Mouse (Mus musculus) lung, embryonic 14.5 days (tissue): Measurements from ENCODE around the gene Stk24. TPM values are rescaled to one million over a fixed set of nuclear protein-coding genes. Genes with fewer than 3 reads are reported as not detected.
A peak's percentile ranks its signal among the peaks of the same experiment; 100 is the strongest.

Experiments
- ATAC-seq: fragments of 200-750 bp; cut with Nextera tagmentation; 2 replicates; pipeline ENCODE4 v1.8.0; 2017; ENCODE audit warnings: mild to moderate bottlenecking, moderate TSS enrichment, moderate library complexity; ENCODE audit not compliant: insufficient read depth
- DNase-seq: peaks from one replicate; pipeline ENCODE4 v3.0.0-alpha.2; 2015
- H3K27ac ChIP-seq: fragments of 300-500 bp; sonication (generic); 2 replicates; pipeline ENCODE4 v1.5.1; 2014; ENCODE audit warnings: low read depth, mild to moderate bottlenecking, moderate library complexity
- H3K27me3 ChIP-seq: fragments of 300-500 bp; sonication (generic); 2 replicates; pipeline ENCODE4 v1.6.1; 2014; ENCODE audit warnings: low read length, control low read depth; ENCODE audit not compliant: insufficient read depth
- H3K36me3 ChIP-seq: fragments of 300-500 bp; sonication (generic); 2 replicates; pipeline ENCODE4 v1.6.1; 2014; ENCODE audit warnings: control low read depth; ENCODE audit not compliant: insufficient read depth
- H3K4me1 ChIP-seq: fragments of 300-500 bp; sonication (generic); 2 replicates; pipeline ENCODE4 v1.6.1; 2014; ENCODE audit warnings: antibody characterized with exemption, control low read depth; ENCODE audit not compliant: insufficient read depth
- H3K4me2 ChIP-seq: fragments of 300-500 bp; sonication (generic); 2 replicates; pipeline ENCODE4 v1.6.1; 2014; ENCODE audit warnings: mild to moderate bottlenecking
- H3K4me3 ChIP-seq: fragments of 300-500 bp; sonication (generic); 2 replicates; pipeline ENCODE4 v1.5.1; 2014; ENCODE audit warnings: low read depth, low read length
- H3K9ac ChIP-seq: fragments of 300-500 bp; sonication (generic); 2 replicates; pipeline ENCODE4 v1.6.1; 2014
- H3K9me3 ChIP-seq: fragments of 300-500 bp; sonication (generic); 2 replicates; pipeline ENCODE4 v1.6.1; 2016; ENCODE audit warnings: low read depth, low read length, control low read depth
- CTCF ChIP-seq: IDR thresholded peaks from 2 replicates; pipeline ENCODE4 v1.5.1; 2016; ENCODE audit warnings: antibody characterized with exemption, low read depth
- WGBS: fragments of 180-500 bp; shearing (Covaris S2); extraction: QIAGEN DNeasy Blood & Tissue Kit; methylation state at CpG from one replicate; pipeline ENCODE4 v1.1.7; 2014; 5-methylcytosine and 5-hydroxymethylcytosine counted together
- polyA plus RNA-seq: library from polyadenylated mRNA; unstranded; fragments of >200 nt; fragmentation: Nextera tagmentation; extraction: Ambion mirVana; gene quantifications from 2 replicates; pipeline ENCODE4 v1.2.1, GENCODE M21; 2014

The Stk24 gene
- polyA plus RNA-seq, 1 experiment from 2014 or later: 50.3 TPM

DNA sequence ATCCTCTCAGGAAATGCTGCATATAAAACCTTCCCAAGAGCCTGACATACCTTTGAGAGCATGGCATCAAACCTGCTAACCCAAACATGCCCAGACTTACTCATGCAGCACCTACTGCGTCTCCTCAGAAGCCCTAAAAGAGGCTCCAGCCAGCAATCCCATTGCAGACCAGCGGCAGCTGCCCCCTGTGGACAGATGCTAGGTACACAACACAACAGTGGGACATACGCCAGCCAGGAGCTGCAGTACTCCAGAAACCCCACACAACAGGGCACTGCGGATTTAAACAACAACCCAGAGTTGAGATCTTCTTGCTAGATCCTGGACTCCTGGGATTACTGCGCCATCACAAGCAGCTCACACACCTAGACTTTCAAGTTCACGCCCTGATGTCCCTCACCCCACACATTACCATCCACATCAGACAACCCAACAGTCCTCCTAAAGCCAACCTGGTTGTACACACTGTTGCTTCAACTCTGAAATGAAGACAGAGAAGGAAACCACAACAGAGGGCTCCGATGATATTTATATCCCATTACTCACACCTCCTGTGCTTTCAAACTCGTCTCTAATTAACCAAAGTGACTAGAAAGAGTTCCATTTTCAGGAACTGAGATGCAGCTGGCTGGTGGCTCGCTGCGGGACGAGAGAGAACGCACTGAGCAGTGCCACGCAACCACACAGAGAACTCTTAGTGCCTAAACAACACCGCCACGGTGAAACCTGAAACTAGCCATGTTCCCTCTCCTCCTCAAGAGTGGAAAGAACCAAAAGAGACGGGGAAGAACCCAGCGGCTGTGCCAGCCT is 55.1 kb downstream of the Stk24 start:
- 76% methylated on average over 17 of the region's 17 CpGs for WGBS
- no peak overlapping the region for H3K4me3 ChIP-seq
- no peaks in the 10 kb centered on the region for H3K27me3 ChIP-seq
- H3K36me3 ChIP-seq: no peaks in the 10 kb centered on the region
- no peak overlapping the region for H3K4me2 ChIP-seq
- no peak for TF ChIP-seq CTCF
- no peaks in the 10 kb centered on the region for H3K9me3 ChIP-seq
- DNase-seq: no peak
- no peaks in the 10 kb centered on the region for H3K4me1 ChIP-seq
- H3K9ac ChIP-seq: no peak overlapping the region
- H3K27ac ChIP-seq: no peak overlapping the region
- ATAC-seq: no peak

DNA sequence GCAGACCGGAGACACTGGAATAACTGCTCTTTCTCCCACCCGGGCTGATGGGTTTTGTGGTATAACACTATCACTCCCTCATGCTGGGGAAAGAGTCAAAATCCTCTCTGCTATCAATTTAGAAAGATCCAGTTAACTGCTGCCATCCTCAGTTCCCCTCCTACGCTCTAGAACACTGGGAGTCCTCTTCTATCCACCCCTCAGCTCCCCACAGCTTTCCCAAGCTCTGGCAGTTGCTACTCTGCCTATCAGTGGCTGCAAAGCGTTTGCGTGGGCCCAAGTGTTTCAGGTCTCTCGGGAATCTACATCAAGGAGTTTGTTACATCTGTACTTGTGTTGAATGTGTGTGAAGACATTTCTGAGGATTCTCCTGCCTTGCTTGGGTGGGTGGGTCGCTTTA is 57.2 kb downstream of the Stk24 start:
- Histone ChIP-seq H3K9me3 (no peaks in the 10 kb centered on the region), H3K4me2 (no peak overlapping the region), H3K4me1 (0 out of 2 replicates have a peak, but pooled peaks cover 8% of the 10 kb centered on the region), H3K9ac (no peak overlapping the region), H3K27me3 (no peaks in the 10 kb centered on the region), H3K4me3 (no peak overlapping the region), H3K27ac (no peak overlapping the region), H3K36me3 (no peaks in the 10 kb centered on the region)
- ATAC-seq (no peak), DNase-seq (no peak)
- 75% methylated on average over 7 of the region's 7 CpGs for WGBS
- no peak for TF ChIP-seq CTCF

DNA sequence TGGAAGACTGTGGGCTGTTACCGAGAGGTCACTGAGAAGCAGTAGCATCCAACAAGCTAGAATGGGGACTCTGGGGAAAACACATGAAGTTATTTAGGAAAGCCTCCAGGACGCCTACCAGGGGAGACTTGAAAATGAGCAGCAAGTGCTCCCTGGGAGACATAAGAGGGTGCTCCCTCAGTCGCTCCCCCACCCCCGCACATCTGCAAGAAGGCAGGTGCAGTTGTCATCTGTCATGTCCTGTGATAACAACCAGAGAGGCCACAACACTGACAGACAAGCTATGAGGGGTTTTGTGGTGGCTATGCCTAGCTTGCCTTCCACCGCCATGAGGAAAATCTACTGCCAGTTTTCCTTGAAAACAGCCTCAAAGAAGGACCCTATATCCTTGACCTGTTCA is 57.7 kb downstream of the Stk24 start:
- Histone ChIP-seq H3K27ac (no peak overlapping the region), H3K4me2 (no peak overlapping the region), H3K36me3 (no peaks in the 10 kb centered on the region), H3K4me1 (peaks cover 10% of the 10 kb centered on the region; the same call in 1 of the 2 replicates), H3K4me3 (no peak overlapping the region), H3K9me3 (no peaks in the 10 kb centered on the region), H3K9ac (no peak overlapping the region), H3K27me3 (no peaks in the 10 kb centered on the region)
- no peak for ATAC-seq
- no peak for DNase-seq
- WGBS: 86% methylated on average over 5 of the region's 5 CpGs
- TF ChIP-seq CTCF: no peak

DNA sequence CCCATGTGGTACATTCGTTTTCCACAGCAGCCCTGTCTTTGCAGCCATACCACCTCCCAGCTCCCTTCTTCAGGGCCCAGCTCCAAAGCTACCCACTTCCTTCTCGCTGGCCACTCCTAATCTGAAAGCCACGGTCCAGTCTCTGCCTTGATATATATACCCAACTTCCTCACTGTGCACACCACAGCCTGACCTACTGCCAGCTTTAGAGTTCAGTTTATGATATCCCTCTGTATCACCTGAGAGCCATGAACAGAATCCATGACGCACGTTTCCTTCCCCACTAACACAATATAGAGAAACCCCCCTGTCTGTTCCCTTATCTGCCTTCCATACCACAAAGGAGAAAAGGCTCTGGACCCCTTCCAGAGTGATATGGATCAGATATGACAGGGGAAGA is 61.4 kb downstream of the Stk24 start:
- DNase-seq: no peak
- no peak overlapping the region for H3K4me3 ChIP-seq
- no peak for TF ChIP-seq CTCF
- H3K27me3 ChIP-seq: no peaks in the 10 kb centered on the region
- no peak overlapping the region for H3K27ac ChIP-seq
- no peaks in the 10 kb centered on the region for H3K9me3 ChIP-seq
- no peaks in the 10 kb centered on the region for H3K36me3 ChIP-seq
- ATAC-seq: no peak
- peaks cover 19% of the 10 kb centered on the region for H3K4me1 ChIP-seq
- no peak overlapping the region for H3K4me2 ChIP-seq
- H3K9ac ChIP-seq: no peak overlapping the region
- WGBS: 67% methylated on average over 5 of the region's 5 CpGs

DNA sequence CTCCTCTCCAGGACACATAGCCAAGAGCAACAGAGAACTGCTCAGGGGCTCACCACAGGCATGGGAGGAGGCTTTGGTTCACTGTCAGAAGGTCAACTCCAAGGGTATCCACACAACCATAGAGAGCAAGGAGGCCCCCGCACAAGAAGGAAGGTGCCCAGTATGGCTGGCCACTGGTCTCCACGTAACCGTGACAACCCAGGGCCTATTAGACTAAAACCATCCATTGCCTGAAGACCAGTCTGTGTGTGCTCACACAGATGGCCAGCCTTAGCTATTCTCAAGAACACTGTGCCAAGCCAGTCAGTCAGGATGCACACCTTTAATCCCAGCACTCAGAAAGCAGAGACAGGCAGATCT is 62.5 kb downstream of the Stk24 start:
- ATAC-seq (0 out of 2 replicates have a peak, but pooled peaks have one; percentile 34), DNase-seq (no peak)
- H3K27me3 ChIP-seq: no peaks in the 10 kb centered on the region
- H3K4me1 ChIP-seq: peaks cover 19% of the 10 kb centered on the region
- no peaks in the 10 kb centered on the region for H3K9me3 ChIP-seq
- H3K9ac ChIP-seq: no peak overlapping the region
- H3K4me3 ChIP-seq: no peak overlapping the region
- no peaks in the 10 kb centered on the region for H3K36me3 ChIP-seq
- H3K4me2 ChIP-seq: no peak overlapping the region
- WGBS: 86% methylated on average over 3 of the region's 3 CpGs
- TF ChIP-seq CTCF: no peak
- peak overlapping the region; percentile 16; the same call in 1 of the 2 replicates for H3K27ac ChIP-seq

DNA sequence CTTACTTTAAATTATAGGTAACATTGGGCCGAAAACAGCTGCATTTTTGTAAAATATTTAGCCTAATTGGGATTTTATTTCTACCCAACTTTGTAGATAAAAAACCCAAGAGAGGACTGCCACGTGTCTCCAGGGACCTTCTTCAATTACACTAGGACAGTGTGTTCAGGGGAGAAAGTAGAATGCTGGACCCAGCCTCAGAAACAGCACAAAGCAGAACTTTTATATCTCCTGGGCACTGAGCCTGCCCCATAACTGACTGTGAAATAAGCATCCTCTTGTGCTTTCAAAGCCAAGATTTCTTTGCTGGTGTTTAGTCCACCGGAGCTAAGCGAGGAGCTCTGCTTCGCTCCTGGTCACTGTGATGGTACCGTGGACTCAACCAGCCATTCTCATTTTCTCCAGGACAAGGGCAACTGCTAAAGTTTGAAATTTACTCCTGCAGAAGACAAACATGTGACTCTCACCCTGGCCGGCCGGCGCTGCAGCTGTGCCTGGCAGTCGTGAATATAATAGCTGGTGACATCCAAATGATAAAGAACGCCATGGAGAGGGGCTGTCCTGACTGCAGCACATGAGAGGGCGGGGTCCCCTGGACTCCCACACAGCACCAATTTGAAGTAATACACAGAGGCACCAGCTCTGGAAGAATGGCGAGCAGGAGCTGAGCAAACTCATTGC is 63.0 kb downstream of the Stk24 start:
- TF ChIP-seq CTCF: no peak

DNA sequence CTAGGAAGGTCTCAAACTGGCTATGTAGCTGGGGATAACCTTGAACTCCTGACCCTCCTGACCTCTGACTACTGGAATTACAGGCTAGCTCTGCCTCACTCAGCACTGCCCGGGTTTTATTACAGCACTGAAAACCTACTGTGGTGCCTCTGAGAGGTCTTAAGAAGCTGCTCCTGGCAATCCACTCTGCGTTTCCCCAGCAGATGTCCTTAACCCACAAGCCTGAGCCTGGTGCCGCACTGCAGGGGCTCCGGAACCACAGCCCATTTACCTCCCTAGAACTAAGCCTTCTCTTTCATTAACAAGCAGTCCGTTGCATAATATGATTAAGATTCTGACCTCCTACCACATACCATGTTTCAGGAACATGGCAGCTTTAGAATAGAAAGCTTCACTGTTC is 63.7 kb downstream of the Stk24 start:
- DNase-seq: no peak
- ATAC-seq: no peak
- Histone ChIP-seq H3K4me2 (no peak overlapping the region), H3K36me3 (no peaks in the 10 kb centered on the region), H3K4me3 (no peak overlapping the region), H3K9ac (no peak overlapping the region), H3K4me1 (peaks cover 19% of the 10 kb centered on the region), H3K27me3 (no peaks in the 10 kb centered on the region), H3K9me3 (no peaks in the 10 kb centered on the region), H3K27ac (no peak overlapping the region)
- 71% methylated on average over 5 of the region's 5 CpGs for WGBS
- no peak for TF ChIP-seq CTCF

More for the DNA sequence above, 63.0 kb downstream of the Stk24 start:
- Histone ChIP-seq H3K9me3 (no peaks in the 10 kb centered on the region), H3K4me2 (no peak overlapping the region), H3K9ac (no peak overlapping the region), H3K27ac (peak overlapping the region; percentile 16; the same call in 1 of the 2 replicates), H3K4me3 (no peak overlapping the region), H3K4me1 (peaks cover 19% of the 10 kb centered on the region), H3K27me3 (no peaks in the 10 kb centered on the region), H3K36me3 (no peaks in the 10 kb centered on the region)
- peak; percentile 27 for DNase-seq
- ATAC-seq: no peak; the same call in 1 of the 2 replicates
- 54% methylated on average over 13 of the region's 13 CpGs for WGBS
